Mouse (Mus musculus) embryonic facial prominence, embryonic 14.5 days (tissue): ENCODE results near the gene Psg16. TPM values are rescaled to one million over a fixed set of nuclear protein-coding genes. Genes with fewer than 3 reads are reported as not detected.

Experiments
- ATAC-seq: fragments of 200-750 bp; cut with Nextera tagmentation; 2 replicates; pipeline ENCODE4 v1.8.0; 2017; ENCODE audit warnings: low read depth, moderate number of reproducible peaks, moderate TSS enrichment
- DNase-seq: peaks from one replicate; pipeline ENCODE4 v3.0.0-alpha.2; 2015; ENCODE audit warnings: low spot score
- H3K27ac ChIP-seq: fragments of 300-500 bp; sonication (generic); replicated peaks from 2 replicates; pipeline ENCODE4 v1.5.1; 2014; ENCODE audit warnings: low read depth, mild to moderate bottlenecking, low read length, moderate library complexity
- H3K27me3 ChIP-seq: fragments of 300-500 bp; sonication (generic); replicated peaks from 2 replicates; pipeline ENCODE4 v1.6.1; 2014; ENCODE audit warnings: low read length; ENCODE audit not compliant: control insufficient read depth, insufficient read depth
- H3K36me3 ChIP-seq: fragments of 300-500 bp; sonication (generic); 2 replicates; pipeline ENCODE4 v1.6.1; 2014; ENCODE audit warnings: low read length, mixed read lengths; ENCODE audit not compliant: control insufficient read depth, insufficient read depth
- H3K4me1 ChIP-seq: fragments of 300-500 bp; sonication (generic); 2 replicates; pipeline ENCODE4 v1.6.1; 2014; ENCODE audit warnings: antibody characterized with exemption, low read length; ENCODE audit not compliant: control insufficient read depth, insufficient read depth
- H3K4me2 ChIP-seq: fragments of 300-500 bp; sonication (generic); 2 replicates; pipeline ENCODE4 v1.6.1; 2014; ENCODE audit warnings: low read depth, mild to moderate bottlenecking, low read length, moderate library complexity, mixed read lengths
- H3K4me3 ChIP-seq: fragments of 300-500 bp; sonication (generic); 2 replicates; pipeline ENCODE4 v1.5.1; 2014; ENCODE audit warnings: low read depth, mild to moderate bottlenecking, low read length
- H3K9ac ChIP-seq: fragments of 300-500 bp; sonication (generic); 2 replicates; pipeline ENCODE4 v1.6.1; 2014; ENCODE audit warnings: low read depth, mild to moderate bottlenecking, low read length, moderate library complexity, mixed read lengths
- H3K9me3 ChIP-seq: fragments of 300-500 bp; sonication (generic); 2 replicates; pipeline ENCODE4 v1.6.1; 2016; ENCODE audit warnings: low read length; ENCODE audit not compliant: control insufficient read depth
- WGBS: fragments of 180-500 bp; shearing (Covaris S2); extraction: QIAGEN DNeasy Blood & Tissue Kit; methylation state at CpG from one replicate; pipeline ENCODE4 v1.1.7; 2014; 5-methylcytosine and 5-hydroxymethylcytosine counted together
- polyA plus RNA-seq: library from polyadenylated mRNA; unstranded; fragments of >200 nt; fragmentation: Nextera tagmentation; extraction: Ambion mirVana; gene quantifications from 2 replicates; pipeline ENCODE4 v1.2.1, GENCODE M21; 2014

Gene Psg16
- polyA plus RNA-seq: 0.11 and 0.16 TPM in 2 replicates

- Histone ChIP-seq H3K27me3 (no peaks in the 10 kb centered on the region), H3K36me3 (no peaks in the 10 kb centered on the region), H3K4me3 (no peak within 1 kb of the TSS), H3K4me2 (no peak within 1 kb of the TSS), H3K27ac (no peak within 1 kb of the TSS), H3K9ac (no peak within 1 kb of the TSS), H3K4me1 (no peaks in the 10 kb centered on the region), H3K9me3 (no peaks in the 10 kb centered on the region)
- ATAC-seq (peak; percentile 62; the same call in 1 of the 2 replicates), DNase-seq (peak; percentile 56)
- 60% methylated on average over 23 of the region's 23 CpGs for whole genome bisulfite sequencing
Measured at GRCm38 (mm10) chr7:17073904-17074615, at the start of gene Psg16. Psg16 (plus strand) TSS chr7:17074040.

- DNase-seq: no peak
- 69% methylated on average over 4 of the region's 6 CpGs for WGBS
- no peak for ATAC-seq
- H3K27me3 ChIP-seq: no peaks in the 10 kb centered on the region
- no peak overlapping the region for H3K4me2 ChIP-seq
- no peak overlapping the region for H3K9ac ChIP-seq
- H3K4me1 ChIP-seq: peaks cover 13% of the 10 kb centered on the region
- H3K27ac ChIP-seq: peak overlapping the region; percentile 40; the same call in 1 of the 2 replicates
- H3K36me3 ChIP-seq: peaks cover 47% of the 10 kb centered on the region
- no peak overlapping the region for H3K4me3 ChIP-seq
- H3K9me3 ChIP-seq: no peaks in the 10 kb centered on the region
Measured at GRCm38 (mm10) chr7:17024141-17024540, 49.7 kb upstream of the Psg16 start.

- Histone ChIP-seq H3K4me3 (no peak overlapping the region), H3K36me3 (peaks cover 39% of the 10 kb centered on the region), H3K4me1 (peaks cover 13% of the 10 kb centered on the region), H3K27ac (peak overlapping the region; percentile 40; the same call in 1 of the 2 replicates), H3K4me2 (peak overlapping the region; percentile 82; the same call in 1 of the 2 replicates), H3K9ac (no peak overlapping the region), H3K9me3 (no peaks in the 10 kb centered on the region), H3K27me3 (no peaks in the 10 kb centered on the region)
- no peak for ATAC-seq
- 74% methylated on average over 10 of the region's 10 CpGs for WGBS
- DNase-seq: no peak
Measured at GRCm38 (mm10) chr7:17024814-17025504, 48.9 kb upstream of the Psg16 start.

GRCm38 (mm10) chr7:17025505-17025894, 48.3 kb upstream of the Psg16 start:
- Histone ChIP-seq H3K36me3 (peaks cover 35% of the 10 kb centered on the region), H3K9me3 (no peaks in the 10 kb centered on the region), H3K4me3 (no peak overlapping the region; the same call in 1 of the 2 replicates), H3K4me2 (peak overlapping the region; percentile 82), H3K27ac (no peak overlapping the region), H3K9ac (peak overlapping the region; percentile 90; the same call in 1 of the 2 replicates), H3K4me1 (peaks cover 13% of the 10 kb centered on the region), H3K27me3 (no peaks in the 10 kb centered on the region)
- 70% methylated on average over 4 of the region's 4 CpGs for WGBS
- ATAC-seq (no peak), DNase-seq (no peak)

- no peaks in the 10 kb centered on the region for H3K9me3 ChIP-seq
- no peak for DNase-seq
- ATAC-seq: no peak
- no peaks in the 10 kb centered on the region for H3K27me3 ChIP-seq
- H3K4me1 ChIP-seq: peaks cover 13% of the 10 kb centered on the region
- peak overlapping the region; percentile 90 for H3K9ac ChIP-seq
- H3K27ac ChIP-seq: no peak overlapping the region
- H3K4me2 ChIP-seq: peak overlapping the region; percentile 82
- H3K36me3 ChIP-seq: peaks cover 33% of the 10 kb centered on the region
- 52% methylated on average over 9 of the region's 9 CpGs for WGBS
- H3K4me3 ChIP-seq: peak overlapping the region; percentile 88
Measured at GRCm38 (mm10) chr7:17025896-17026622, 47.8 kb upstream of the Psg16 start.

- WGBS: 3% methylated on average over 24 of the region's 24 CpGs
- ATAC-seq: peak; percentile 60
Measured at GRCm38 (mm10) chr7:17026710-17027587, 46.9 kb upstream of the Psg16 start.

GRCm38 (mm10) chr7:17027588-17028343, 46.1 kb upstream of the Psg16 start, which contains the start of gene Ppp5c:
Ppp5c (minus strand) TSS chr7:17027924.
- peak within 1 kb of the TSS; percentile 82 for H3K4me2 ChIP-seq
- ATAC-seq (peak; percentile 86), DNase-seq (peak; percentile 96)
- peaks cover 29% of the 10 kb centered on the region for H3K36me3 ChIP-seq
- no peaks in the 10 kb centered on the region for H3K27me3 ChIP-seq
- H3K9ac ChIP-seq: peak within 1 kb of the TSS; percentile 90
- peak within 1 kb of the TSS; percentile 88 for H3K4me3 ChIP-seq
- H3K27ac ChIP-seq: peak within 1 kb of the TSS; percentile 79
- 0% methylated on average over 36 of the region's 58 CpGs for WGBS
- no peaks in the 10 kb centered on the region for H3K9me3 ChIP-seq
- peaks cover 13% of the 10 kb centered on the region for H3K4me1 ChIP-seq

More at GRCm38 (mm10) chr7:17026710-17027587, 46.9 kb upstream of the Psg16 start:
- H3K4me3 ChIP-seq: peak overlapping the region; percentile 88
- H3K27ac ChIP-seq: peak overlapping the region; percentile 79
- H3K9ac ChIP-seq: peak overlapping the region; percentile 90
- H3K27me3 ChIP-seq: no peaks in the 10 kb centered on the region
- H3K36me3 ChIP-seq: peaks cover 29% of the 10 kb centered on the region
- peaks cover 13% of the 10 kb centered on the region for H3K4me1 ChIP-seq
- no peaks in the 10 kb centered on the region for H3K9me3 ChIP-seq
- H3K4me2 ChIP-seq: peak overlapping the region; percentile 82
- peak; percentile 77 for DNase-seq
